Mouse (Mus musculus) erythroblast, embryonic 14.5 days (primary cell): Measurements from ENCODE around the gene Drc3.

Source experiments
- GATA1 ChIP-seq: IDR thresholded peaks from 2 replicates; pipeline ENCODE4 v1.6.1; 2012; ENCODE audit warnings: low read length, inconsistent platforms, mixed read lengths
- TAL1 ChIP-seq: IDR thresholded peaks from 3 replicates; pipeline ENCODE4 v1.6.1; 2012; ENCODE audit warnings: low read length, inconsistent platforms, mixed read lengths

GRCm38 (mm10) chr11:60418473-60418803 is 65.3 kb downstream of the Drc3 start:
- TF ChIP-seq GATA1: peak; percentile 63
- TF ChIP-seq TAL1: no peak
